Mouse (Mus musculus) left cerebral cortex, adult 2 months (tissue): ENCODE data around the gene Kifc5b. TPM values are rescaled to one million over a fixed set of nuclear protein-coding genes. Genes with fewer than 3 reads are reported as not detected.
"Not testable (repeated sequence)": the region's sequence is repeated elsewhere in the genome, so short reads cannot be mapped to it uniquely, and the experiment has no call there.

Experiments used
- DNase-seq, 2 experiments: peaks; one replicate each; pipeline ENCODE4 v3.0.0; 2021 to 2022; ENCODE audit warnings: low spot score in 2 of 2, mixed read lengths in 1 of 2; ENCODE audit errors: extremely low spot score in 1 of 2
- H3K27ac ChIP-seq: fragments of 200-600 bp; 2 replicates; pipeline ENCODE4 v1.8.1; 2022
- H3K4me3 ChIP-seq: fragments of 200-600 bp; 2 replicates; pipeline ENCODE4 v1.8.1; 2022
- CTCF ChIP-seq: fragments of 200-600 bp; IDR thresholded peaks from 2 replicates; pipeline ENCODE4 v1.8.1; 2022; ENCODE audit warnings: antibody characterized with exemption, mild to moderate bottlenecking, moderate library complexity
- intact Hi-C: fragments of 180-260 bp; cut with DNase I; formaldehyde crosslinking; loops from one replicate; pipeline ENCODE4 v1.15.1; 2025
- total RNA-seq, 2 experiments: library from RNA; stranded (reverse); gene quantifications; 2 replicates each; pipeline ENCODE4 v1.2.3; 2021

Kifc5b gene
- total RNA-seq, 2 experiments from 2014 or later = 3.3 to 4.6 TPM

- not testable (repeated sequence) for H3K4me3 ChIP-seq, H3K27ac ChIP-seq, DNase-seq
- peak; percentile 46 for TF ChIP-seq CTCF
- intact Hi-C loops = loop anchor here (5.0 kb wide), 2 partner anchors 96 to 201 kb away; partner anchors contain the start of genes Bak1 and Uqcc2
These were observed 14.9 kb downstream of the Kifc5b start for GRCm38 (mm10) chr17:26931795-26932194.

- peak; percentile 95 to 97 for DNase-seq
- Histone ChIP-seq H3K4me3 (peak within 1 kb of the TSS; percentile 86), H3K27ac (peak within 1 kb of the TSS; percentile 92)
- intact Hi-C loops = loop anchor here (1.0 to 5.0 kb wide), 3 partner anchors 39 to 199 kb away; partner anchors contain the start of genes Bak1 and Uqcc2
- no peak for TF ChIP-seq CTCF
These were observed 16.0 kb downstream of the Kifc5b start, which contains the start of gene Phf1 for GRCm38 (mm10) chr17:26932839-26933398. Gene Phf1 (plus strand): TSS chr17:26933052.

GRCm38 (mm10) chr17:26933419-26933818 is 16.5 kb downstream of the Kifc5b start:
- H3K27ac ChIP-seq = peak overlapping the region; percentile 92
- no peak for DNase-seq
- intact Hi-C loops = loop anchor here (1.0 to 5.0 kb wide), 3 partner anchors 39 to 199 kb away; partner anchors contain the start of genes Bak1 and Uqcc2
- no peak for TF ChIP-seq CTCF
- H3K4me3 ChIP-seq = peak overlapping the region; percentile 86

- no peak for TF ChIP-seq CTCF
- intact Hi-C loops = loop anchor here (1.0 to 5.0 kb wide), 3 partner anchors 38 to 198 kb away; partner anchors contain the start of genes Bak1 and Uqcc2
- no peak for DNase-seq
- H3K4me3 ChIP-seq = peak overlapping the region; percentile 86
- H3K27ac ChIP-seq = peak overlapping the region; percentile 92
These were observed 17.3 kb downstream of the Kifc5b start for GRCm38 (mm10) chr17:26933885-26934827.

GRCm38 (mm10) chr17:26935027-26935426 is 18.1 kb downstream of the Kifc5b start:
- Histone ChIP-seq H3K27ac (no peak overlapping the region), H3K4me3 (no peak overlapping the region)
- TF ChIP-seq CTCF = no peak
- DNase-seq = no peak
- intact Hi-C loops = no loop called here

- no peak for TF ChIP-seq CTCF
- H3K4me3 ChIP-seq = no peak overlapping the region
- no peak for DNase-seq
- H3K27ac ChIP-seq = no peak overlapping the region
- intact Hi-C loops = no loop called here
These were observed 19.6 kb downstream of the Kifc5b start for GRCm38 (mm10) chr17:26936453-26936852.

- no peak overlapping the region for H3K27ac ChIP-seq
- intact Hi-C loops = no loop called here
- no peak for TF ChIP-seq CTCF
- DNase-seq = no peak
- no peak overlapping the region for H3K4me3 ChIP-seq
These were observed 20.2 kb downstream of the Kifc5b start for GRCm38 (mm10) chr17:26936921-26937695.

GRCm38 (mm10) chr17:26937883-26938695 is 21.2 kb downstream of the Kifc5b start:
- Histone ChIP-seq H3K4me3 (peak overlapping the region; percentile 88), H3K27ac (peak overlapping the region; percentile 85)
- intact Hi-C loops = no loop called here
- TF ChIP-seq CTCF = no peak
- DNase-seq = no peak

- intact Hi-C loops = no loop called here
- TF ChIP-seq CTCF = no peak
- DNase-seq = no peak
These were observed 21.8 kb downstream of the Kifc5b start for GRCm38 (mm10) chr17:26938731-26939130.

GRCm38 (mm10) chr17:26939178-26939972 is 22.5 kb downstream of the Kifc5b start, which contains the start of gene Cuta:
Gene Cuta (minus strand): TSS chr17:26939569.
- peak within 1 kb of the TSS; percentile 96 for H3K27ac ChIP-seq
- H3K4me3 ChIP-seq = peak within 1 kb of the TSS; percentile 88
- no peak for TF ChIP-seq CTCF
- intact Hi-C loops = no loop called here
- peak; percentile 99 to 100 for DNase-seq

More at GRCm38 (mm10) chr17:26938731-26939130, 21.8 kb downstream of the Kifc5b start:
- Histone ChIP-seq H3K27ac (peak overlapping the region; percentile 85), H3K4me3 (peak overlapping the region; percentile 88)
